Mouse (Mus musculus): ENCODE measurements around the gene Trf. TPM values are rescaled to one million over a fixed set of nuclear protein-coding genes. Genes with fewer than 3 reads are reported as not detected.
"Not testable (repeated sequence)": the region's sequence is repeated elsewhere in the genome, so short reads cannot be mapped to it uniquely, and the experiment has no call there.

Trf gene
- total RNA-seq, 1 experiment = 9.6 TPM

DNA sequence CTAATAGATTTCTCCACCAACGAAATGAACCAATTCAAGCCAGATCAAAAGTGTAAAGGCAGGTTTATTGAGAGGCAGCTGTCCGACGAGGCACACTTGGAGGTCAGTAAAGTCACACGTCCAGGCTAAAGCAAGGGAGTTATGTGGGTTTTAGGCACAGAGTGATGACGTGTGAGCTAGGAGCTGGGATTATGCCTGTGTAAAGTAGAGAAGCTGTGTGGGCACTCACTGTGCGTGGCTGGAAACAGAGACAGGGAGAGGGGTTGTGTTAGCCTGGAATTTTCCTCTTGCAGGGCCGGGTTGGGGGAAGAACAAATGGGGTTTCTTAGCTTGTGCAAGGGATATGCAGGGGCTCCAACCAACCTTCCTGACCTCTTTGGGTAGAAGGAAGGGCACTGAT, 61.5 kb downstream of the Trf start:
- TF ChIP-seq CHD2 (IDR thresholded peaks at IDR 0.05; ENCODE audit: low read depth, low read length) = no peak
- TF ChIP-seq HCFC1 (IDR thresholded peaks at IDR 0.05; ENCODE audit: borderline replicate concordance, insufficient read depth, low read length) = no peak
- TF ChIP-seq MAFK (IDR thresholded peaks at IDR 0.05; ENCODE audit: insufficient read depth, low read depth, low read length) = no peak
- TF ChIP-seq ZC3H11A (IDR thresholded peaks at IDR 0.05; ENCODE audit: borderline replicate concordance, low read depth, low read length) = no peak
- TF ChIP-seq ZNF384 (IDR thresholded peaks at IDR 0.05; ENCODE audit: low read depth, low read length) = no peak
- in situ Hi-C loops (cut with MboI; ENCODE audit: low sequenced_read_pairs in 2 of 2, unreplicated experiment in 2 of 2) = no loop called here

DNA sequence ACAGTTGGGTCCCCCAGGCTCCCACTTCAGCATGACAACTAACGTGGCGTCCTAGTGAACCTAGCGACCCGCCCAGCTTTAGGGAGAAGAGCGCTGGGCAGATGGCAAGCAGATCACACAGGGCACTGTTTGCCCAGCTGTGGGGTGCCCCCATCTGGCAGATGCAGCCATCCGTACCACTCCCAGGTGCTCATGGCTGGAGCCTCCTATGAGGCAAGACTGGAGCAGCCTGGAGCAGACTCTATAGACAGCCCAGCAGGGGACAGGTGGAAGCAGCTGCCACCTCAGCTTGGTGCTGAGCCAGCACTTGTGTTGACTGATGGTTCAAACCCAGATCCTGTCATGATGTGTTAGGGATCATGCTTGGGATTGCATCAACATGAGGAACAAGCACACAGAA, 62.2 kb downstream of the Trf start:
- Histone ChIP-seq H3K9me3 (ENCODE audit: control insufficient read depth, insufficient read depth, low read depth, low read length) (no peaks in the 10 kb centered on the region), H3K9ac (ENCODE audit: insufficient read depth, low read depth, low read length, poor library complexity, severe bottlenecking) (no peak overlapping the region), H3K4me1 (ENCODE audit: control insufficient read depth in 2 of 2, insufficient read depth in 2 of 2, low read length in 2 of 2, poor library complexity in 1 of 2) (peaks cover 0 to 2% of the 10 kb centered on the region in 2 experiments; a peak in 1 of 4 replicates), H3K36me3 (ENCODE audit: control insufficient read depth, insufficient read depth, low read length, poor library complexity, severe bottlenecking) (no peaks in the 10 kb centered on the region), H3K27ac (ENCODE audit: insufficient read depth, low read depth, low read length, poor library complexity, severe bottlenecking) (no peak overlapping the region), H3K4me3 (ENCODE audit: insufficient read depth in 1 of 2, low read depth in 1 of 2, low read length in 2 of 2, poor library complexity in 1 of 2, severe bottlenecking in 1 of 2) (no peak overlapping the region)
- DNase-seq (ENCODE audit: low read depth, low spot score) = no peak
- in situ Hi-C loops (cut with MboI; ENCODE audit: low sequenced_read_pairs in 2 of 2, unreplicated experiment in 2 of 2) = no loop called here
- TF ChIP-seq MAFK (IDR thresholded peaks at IDR 0.05; ENCODE audit: insufficient read depth, low read depth, low read length) (peak; percentile 44; the same call in 1 of the 2 replicates), HCFC1 (IDR thresholded peaks at IDR 0.05; ENCODE audit: borderline replicate concordance, insufficient read depth, low read length) (no peak)

More for the DNA sequence above, 61.5 kb downstream of the Trf start:
- Histone ChIP-seq H3K27ac (ENCODE audit: insufficient read depth, low read depth, low read length, poor library complexity, severe bottlenecking) (no peak overlapping the region), H3K4me1 (ENCODE audit: control insufficient read depth in 2 of 2, insufficient read depth in 2 of 2, low read length in 2 of 2, poor library complexity in 1 of 2) (peaks cover 0 to 2% of the 10 kb centered on the region in 2 experiments; a peak in 1 of 4 replicates), H3K9ac (ENCODE audit: insufficient read depth, low read depth, low read length, poor library complexity, severe bottlenecking) (no peak overlapping the region), H3K36me3 (ENCODE audit: control insufficient read depth, insufficient read depth, low read length, poor library complexity, severe bottlenecking) (no peaks in the 10 kb centered on the region), H3K9me3 (ENCODE audit: control insufficient read depth, insufficient read depth, low read depth, low read length) (no peaks in the 10 kb centered on the region), H3K4me3 (ENCODE audit: insufficient read depth in 1 of 2, low read depth in 1 of 2, low read length in 2 of 2, poor library complexity in 1 of 2, severe bottlenecking in 1 of 2) (no peak overlapping the region)
- no peak for DNase-seq (ENCODE audit: low read depth, low spot score)

DNA sequence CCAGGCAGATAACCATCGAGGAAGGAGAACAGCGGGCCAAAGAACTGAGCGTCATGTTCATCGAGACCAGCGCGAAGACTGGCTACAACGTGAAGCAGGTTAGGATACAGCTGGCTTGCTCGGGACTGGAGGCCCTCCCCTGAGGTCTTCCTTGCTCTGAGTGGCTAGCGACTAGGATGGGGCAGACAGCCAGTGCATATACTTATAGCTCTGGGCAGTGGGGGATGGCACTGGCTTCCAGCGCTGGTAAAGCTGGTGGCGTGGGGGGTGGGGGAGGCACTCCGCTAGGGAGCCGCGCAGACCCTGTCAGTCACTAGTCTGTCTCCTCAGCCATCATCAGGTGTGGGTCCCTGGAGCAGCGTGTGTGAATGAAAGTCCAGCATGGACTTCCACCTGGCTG, 66.4 kb downstream of the Trf start:
- Histone ChIP-seq H3K9ac (ENCODE audit: insufficient read depth, low read depth, low read length, poor library complexity, severe bottlenecking) (no peak overlapping the region), H3K4me3 (ENCODE audit: insufficient read depth in 1 of 2, low read depth in 1 of 2, low read length in 2 of 2, poor library complexity in 1 of 2, severe bottlenecking in 1 of 2) (peak overlapping the region in 1 of 2 experiments; percentile 18; a peak in 1 of 4 replicates), H3K9me3 (ENCODE audit: control insufficient read depth, insufficient read depth, low read depth, low read length) (no peaks in the 10 kb centered on the region), H3K4me1 (ENCODE audit: control insufficient read depth in 2 of 2, insufficient read depth in 2 of 2, low read length in 2 of 2, poor library complexity in 1 of 2) (peaks cover 2% of the 10 kb centered on the region in 2 experiments; a peak in 1 of 4 replicates), H3K27ac (ENCODE audit: insufficient read depth, low read depth, low read length, poor library complexity, severe bottlenecking) (no peak overlapping the region), H3K36me3 (ENCODE audit: control insufficient read depth, insufficient read depth, low read length, poor library complexity, severe bottlenecking) (no peaks in the 10 kb centered on the region)
- TF ChIP-seq ZNF384 (IDR thresholded peaks at IDR 0.05; ENCODE audit: low read depth, low read length) = no peak
- no peak for TF ChIP-seq MAFK (IDR thresholded peaks at IDR 0.05; ENCODE audit: insufficient read depth, low read depth, low read length)
- TF ChIP-seq HCFC1 (IDR thresholded peaks at IDR 0.05; ENCODE audit: borderline replicate concordance, insufficient read depth, low read length) = no peak
- no peak for TF ChIP-seq CHD2 (IDR thresholded peaks at IDR 0.05; ENCODE audit: low read depth, low read length)
- TF ChIP-seq ZC3H11A (IDR thresholded peaks at IDR 0.05; ENCODE audit: borderline replicate concordance, low read depth, low read length) = no peak
- no peak for DNase-seq (ENCODE audit: low read depth, low spot score)
- in situ Hi-C loops (cut with MboI; ENCODE audit: low sequenced_read_pairs in 2 of 2, unreplicated experiment in 2 of 2) = no loop called here

DNA sequence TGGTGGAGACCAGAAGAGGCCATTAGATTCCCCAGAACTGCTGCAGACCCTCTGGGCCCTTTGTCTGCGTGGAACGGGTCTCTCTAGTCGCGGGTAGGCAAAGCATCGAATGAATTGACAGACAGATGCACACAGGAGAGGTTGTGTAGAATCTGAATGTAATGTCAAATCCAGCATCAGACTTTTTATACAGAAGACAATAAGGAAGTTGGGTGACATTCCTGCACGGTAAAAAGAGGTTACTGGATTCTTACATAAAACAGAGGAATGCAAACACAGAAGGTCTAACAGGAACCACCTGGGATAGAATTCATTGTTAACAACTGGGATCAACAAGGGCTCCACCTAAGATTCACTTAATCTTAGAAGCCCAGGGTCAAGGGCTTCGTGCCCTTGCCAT, 75.1 kb downstream of the Trf start:
- not testable (repeated sequence) for H3K4me1 ChIP-seq (ENCODE audit: control insufficient read depth in 2 of 2, insufficient read depth in 2 of 2, low read length in 2 of 2, poor library complexity in 1 of 2)

DNA sequence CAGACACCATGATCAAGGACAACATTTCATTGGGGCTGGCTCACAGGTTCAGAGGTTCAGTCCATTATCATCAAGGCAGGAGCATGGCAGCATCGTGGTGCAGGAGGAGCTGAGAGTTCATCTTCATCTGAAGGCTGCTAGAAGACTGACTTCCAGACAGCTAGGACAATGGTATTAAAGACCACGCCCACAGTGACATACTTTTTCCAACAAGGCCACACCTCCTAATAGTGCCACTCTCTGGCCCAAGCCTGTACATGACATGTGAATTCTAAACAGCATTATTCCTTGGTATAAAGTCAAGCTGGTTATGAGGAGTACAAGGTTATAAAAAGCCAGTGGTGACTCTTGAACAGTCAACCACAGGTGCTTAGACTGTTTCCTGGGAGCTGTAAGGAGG, 75.7 kb downstream of the Trf start:
- Histone ChIP-seq H3K9ac (ENCODE audit: insufficient read depth, low read depth, low read length, poor library complexity, severe bottlenecking) (no peak overlapping the region), H3K4me1 (ENCODE audit: control insufficient read depth in 2 of 2, insufficient read depth in 2 of 2, low read length in 2 of 2, poor library complexity in 1 of 2) (peaks cover 1 to 7% of the 10 kb centered on the region in 2 experiments), H3K27ac (ENCODE audit: insufficient read depth, low read depth, low read length, poor library complexity, severe bottlenecking) (no peak overlapping the region), H3K9me3 (ENCODE audit: control insufficient read depth, insufficient read depth, low read depth, low read length) (no peaks in the 10 kb centered on the region), H3K36me3 (ENCODE audit: control insufficient read depth, insufficient read depth, low read length, poor library complexity, severe bottlenecking) (no peaks in the 10 kb centered on the region), H3K4me3 (ENCODE audit: insufficient read depth in 1 of 2, low read depth in 1 of 2, low read length in 2 of 2, poor library complexity in 1 of 2, severe bottlenecking in 1 of 2) (no peak overlapping the region)
- TF ChIP-seq MAFK (IDR thresholded peaks at IDR 0.05; ENCODE audit: insufficient read depth, low read depth, low read length) (no peak), HCFC1 (IDR thresholded peaks at IDR 0.05; ENCODE audit: borderline replicate concordance, insufficient read depth, low read length) (no peak), CHD2 (IDR thresholded peaks at IDR 0.05; ENCODE audit: low read depth, low read length) (no peak), ZC3H11A (IDR thresholded peaks at IDR 0.05; ENCODE audit: borderline replicate concordance, low read depth, low read length) (no peak), ZNF384 (IDR thresholded peaks at IDR 0.05; ENCODE audit: low read depth, low read length) (no peak)
- in situ Hi-C loops (cut with MboI; ENCODE audit: low sequenced_read_pairs in 2 of 2, unreplicated experiment in 2 of 2) = no loop called here
- DNase-seq (ENCODE audit: low read depth, low spot score) = no peak

More for the DNA sequence above, 75.1 kb downstream of the Trf start:
- H3K27ac ChIP-seq (ENCODE audit: insufficient read depth, low read depth, low read length, poor library complexity, severe bottlenecking); DNase-seq (ENCODE audit: low read depth, low spot score); H3K9ac ChIP-seq (ENCODE audit: insufficient read depth, low read depth, low read length, poor library complexity, severe bottlenecking); H3K4me3 ChIP-seq (ENCODE audit: insufficient read depth in 1 of 2, low read depth in 1 of 2, low read length in 2 of 2, poor library complexity in 1 of 2, severe bottlenecking in 1 of 2); in situ Hi-C loops (cut with MboI; ENCODE audit: low sequenced_read_pairs in 2 of 2, unreplicated experiment in 2 of 2); H3K36me3 ChIP-seq (ENCODE audit: control insufficient read depth, insufficient read depth, low read length, poor library complexity, severe bottlenecking); H3K9me3 ChIP-seq (ENCODE audit: control insufficient read depth, insufficient read depth, low read depth, low read length): not testable (repeated sequence)

Other genes starting within 250 kb of the Trf start
- gene Slco2a1, start 241.7 kb downstream of the Trf start, total RNA-seq (2012; rRNA removed) = 1.1 and 2.2 TPM in 2 replicates
- gene Rab6b, start 118.7 kb downstream of the Trf start, total RNA-seq (2012; rRNA removed) = 0.85 and 0.98 TPM in 2 replicates
- 75.5 and 93.1 TPM in 2 replicates for gene Srprb, start 28.3 kb downstream of the Trf start, total RNA-seq (2012; rRNA removed)
- 0.04 and 2.0 TPM in 2 replicates for gene Gm20425, start 137 bp downstream of the Trf start, total RNA-seq (2012; rRNA removed)
- 2.1 and 3.1 TPM in 2 replicates for gene 1300017J02Rik, start 74.6 kb upstream of the Trf start, total RNA-seq (2012; rRNA removed)
- gene Topbp1, start 74.8 kb upstream of the Trf start, total RNA-seq (2012; rRNA removed) = 104 and 120 TPM in 2 replicates
- 176 and 233 TPM in 2 replicates for gene Cdv3, start 135.4 kb upstream of the Trf start, total RNA-seq (2012; rRNA removed)
- gene Bfsp2, start 250.0 kb upstream of the Trf start, total RNA-seq (2012; rRNA removed) = not detected in 2 replicates